Comparison of ENCODE assay signal across 21 mouse cellular contexts in the genomic region with DNA sequence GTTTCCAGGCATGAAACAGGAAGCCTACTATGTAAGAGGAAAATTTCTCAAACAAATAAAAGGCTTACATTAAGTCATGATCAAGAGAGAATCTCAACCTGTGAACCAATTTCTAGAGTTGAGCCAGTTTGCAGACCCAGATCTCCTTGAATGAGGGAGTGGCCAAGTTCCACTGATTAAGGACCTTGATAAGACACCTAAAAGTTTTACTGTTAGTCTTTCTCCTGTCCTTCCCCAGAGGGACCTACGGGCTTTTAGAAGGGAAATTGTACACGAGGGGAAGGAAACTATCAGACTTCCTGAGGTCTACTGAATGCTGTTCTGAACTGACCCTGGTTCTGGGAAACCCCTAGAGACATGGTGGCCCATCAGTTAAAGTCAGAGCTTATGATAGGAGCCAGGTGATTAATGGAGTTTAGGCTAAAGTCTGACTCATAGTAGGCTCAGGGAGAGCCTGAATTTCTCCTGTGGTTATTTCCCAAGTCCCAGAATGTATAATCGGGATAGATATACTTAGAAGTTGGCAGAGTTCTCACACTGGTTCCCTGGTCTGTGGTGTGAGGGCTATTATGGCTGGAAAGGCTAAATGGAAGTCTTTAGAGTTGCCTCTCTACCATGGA. TPM values are rescaled to one million over a fixed set of nuclear protein-coding genes. Genes with fewer than 3 reads are reported as not detected.
DNase-seq lines count a peak whose midpoint lies in the region; ATAC-seq lines count a peak whose summit lies in the region.
"Had no signal": no experiment of that assay in that cellular context is flagged by ENCODE, and none has a peak within 500 bp of the region (broad histone marks: within the 10 kb centered on the region; RNA-seq: fewer than 3 reads in every experiment).

No protein-coding gene starts in this region.

- no peak for ATAC-seq in megakaryocyte progenitor cell, adult 5-6 weeks (replicated peaks; ENCODE audit: poor library complexity)
- ATAC-seq: forebrain, embryonic 14.5 days; forebrain, embryonic 16.5 days had no signal

- DNase-seq in 3T3-L1 (ENCODE audit: low read depth, low spot score): peak; percentile 54
- peak; percentile 25 for DNase-seq in 416B (ENCODE audit: low read depth)
- peak; percentile 52 for DNase-seq in NIH3T3 (ENCODE audit: low read depth)
- no peak for DNase-seq in left cerebral cortex, adult 11 months (ENCODE audit: low spot score)
- DNase-seq in thymus, postnatal 0 days (ENCODE audit: low spot score): no peak
- DNase-seq: adrenal gland, adult 2 months; adrenal gland, postnatal 10 days; adrenal gland, postnatal 25 days; cerebellum, adult 11 months; cerebellum, adult 18-20 months; cerebellum, adult 8-10 months; cerebellum, adult 9-11 months; cerebellum, postnatal 14 days; cerebellum, postnatal 36 days; embryo, embryonic 11 days had no signal

RNA-seq across cellular contexts. Expression of a gene that starts 7.9 kb away (rescaled TPM):
- 61.1 and 63.4 TPM in 2 replicates for total RNA-seq in megakaryocyte progenitor cell, adult 5-6 weeks (2015)
- total RNA-seq in megakaryocyte progenitor cell, adult 5-6 weeks (2017): 38.1 and 44.6 TPM in 2 replicates
- 98.1 and 112 TPM in 2 replicates for polyA plus RNA-seq in thymus, postnatal 0 days (2015; fragmentation: Nextera tagmentation; extraction: Ambion mirVana)

RNA-seq across cellular contexts. Expression of a gene that starts 11.7 kb away (rescaled TPM):
- 0.83 and 1.8 TPM in 2 replicates for total RNA-seq in megakaryocyte progenitor cell, adult 5-6 weeks (2015)
- total RNA-seq in megakaryocyte progenitor cell, adult 5-6 weeks (2017): 0.42 and 1.9 TPM in 2 replicates
- polyA plus RNA-seq in thymus, postnatal 0 days (2015; fragmentation: Nextera tagmentation; extraction: Ambion mirVana): 13.1 and 13.5 TPM in 2 replicates

RNA-seq across cellular contexts. Expression of a gene that starts 31.1 kb away (rescaled TPM):
- total RNA-seq in megakaryocyte progenitor cell, adult 5-6 weeks (2015): not detected in 2 replicates
- not detected in 2 replicates for total RNA-seq in megakaryocyte progenitor cell, adult 5-6 weeks (2017)
- 0.06 TPM in 1 of 2 replicates, not detected in the other for polyA plus RNA-seq in thymus, postnatal 0 days (2015; fragmentation: Nextera tagmentation; extraction: Ambion mirVana)
- total RNA-seq: adrenal gland, adult 2 months; adrenal gland, postnatal 10 days; adrenal gland, postnatal 25 days; adrenal gland, postnatal 4 days; common myeloid progenitor, adult 5-6 weeks had no signal
- polyA plus RNA-seq: adrenal gland, adult 2 months; brain, embryonic 14.5 days had no signal

RNA-seq across cellular contexts. Expression of a gene that starts 43.5 kb away (rescaled TPM):
- total RNA-seq in megakaryocyte progenitor cell, adult 5-6 weeks (2015): 5.6 and 5.7 TPM in 2 replicates
- total RNA-seq in megakaryocyte progenitor cell, adult 5-6 weeks (2017): 14.2 and 16.1 TPM in 2 replicates
- polyA plus RNA-seq in thymus, postnatal 0 days (2015; fragmentation: Nextera tagmentation; extraction: Ambion mirVana): 1.6 and 1.7 TPM in 2 replicates

Comparison
In these comparisons a context has a peak if more than half of its experiments do, and no peak if none do; other contexts are left out.
1. DNase-seq: peak in 3T3-L1 (single experiment), 416B (single experiment) and NIH3T3 (single experiment); none in left cerebral cortex, adult 11 months (single experiment) and thymus, postnatal 0 days (single experiment).